In the genomic region with DNA sequence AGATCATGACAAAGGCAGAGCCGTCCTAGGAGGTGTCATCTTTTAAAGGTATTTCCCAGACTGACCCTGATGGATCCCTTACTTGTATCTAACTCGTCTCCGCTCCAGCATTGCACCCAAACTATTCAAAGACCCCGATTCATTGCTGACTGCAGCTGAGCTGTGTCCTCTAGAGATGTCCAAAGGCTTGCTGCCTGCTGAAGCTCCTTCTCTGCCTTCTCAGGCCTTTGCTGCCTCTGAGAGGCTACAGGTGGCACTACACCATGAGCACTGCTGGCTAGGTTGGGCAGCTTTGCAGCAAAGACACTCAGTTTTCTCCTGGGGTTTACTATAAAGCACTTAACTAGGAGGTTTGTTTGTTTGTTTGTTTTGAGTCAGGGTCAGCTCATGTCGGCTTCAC, we compare ENCODE assay signal across 9 mouse cellular contexts. TPM values are rescaled to one million over a fixed set of nuclear protein-coding genes. Genes with fewer than 3 reads are reported as not detected.
DNase-seq lines count a peak whose midpoint lies in the region; ATAC-seq and TF ChIP-seq lines count a peak whose summit lies in the region.
"Had no signal": no experiment of that assay in that cellular context is flagged by ENCODE, and none has a peak within 500 bp of the region (broad histone marks: within the 10 kb centered on the region; RNA-seq: fewer than 3 reads in every experiment).

No protein-coding gene starts in this region.

- peak; percentile 95 for TF ChIP-seq CTCF in heart, postnatal 0 days (IDR thresholded peaks at IDR 0.05; ENCODE audit: low read depth)

- H3K27ac ChIP-seq in heart, postnatal 0 days (ENCODE audit: low read depth): no peak overlapping the region

- DNase-seq in 416B (ENCODE audit: low read depth): peak; percentile 78
- peak; percentile 51 for DNase-seq in Muller cell, postnatal 12 days (ENCODE audit: inconsistent ontology term)
- DNase-seq in cerebellum, postnatal 4 days (ENCODE audit: low spot score in 2 of 2): peak; percentile 35 to 54
- DNase-seq in heart, postnatal 0 days (ENCODE audit: low spot score): peak; percentile 74
- DNase-seq in kidney, postnatal 4 days: peak; percentile 74 to 79
- peak; percentile 50 to 60 for DNase-seq in lung, adult 18-20 months
- peak; percentile 62 to 65 for DNase-seq in right cerebral cortex, adult 2 months (ENCODE audit: low spot score in 2 of 2)
- no peak for DNase-seq in spleen, postnatal 36 days (ENCODE audit: low spot score in 2 of 2)

- WGBS in heart, postnatal 0 days: 21% methylated on average over 5 of the region's 5 CpGs

- H3K36me3 ChIP-seq in heart, postnatal 0 days (replicated peaks; ENCODE audit: control insufficient read depth, insufficient read depth, low read length): no peaks in the 10 kb centered on the region

- H3K9ac ChIP-seq in heart, postnatal 0 days (replicated peaks; ENCODE audit: low read depth, low read length): no peak overlapping the region

- ATAC-seq in heart, postnatal 0 days (ENCODE audit: insufficient read depth, low read depth): peak; percentile 78

- H3K4me3 ChIP-seq in heart, postnatal 0 days (ENCODE audit: low read depth, low read length): no peak overlapping the region

- peaks cover 5% of the 10 kb centered on the region; the same call in 1 of the 2 replicates for H3K4me1 ChIP-seq in heart, postnatal 0 days (ENCODE audit: control insufficient read depth, insufficient read depth)

- no peaks in the 10 kb centered on the region for H3K9me3 ChIP-seq in heart, postnatal 0 days (replicated peaks; ENCODE audit: control insufficient read depth, low read length)

- no peak overlapping the region for H3K4me2 ChIP-seq in heart, postnatal 0 days (ENCODE audit: low read depth, low read length)

- H3K27me3 ChIP-seq in heart, postnatal 0 days (ENCODE audit: control insufficient read depth, insufficient read depth, low read length): no peaks in the 10 kb centered on the region

- TF ChIP-seq EP300 in heart, postnatal 0 days (IDR thresholded peaks at IDR 0.05; ENCODE audit: low read depth): no peak

RNA-seq across cellular contexts. Expression of a gene that starts 2.6 kb away (rescaled TPM):
- total RNA-seq in heart, postnatal 0 days (2014; rRNA removed; ENCODE audit: low replicate concordance): 7.1 and 10.2 TPM in 2 replicates
- polyA plus RNA-seq in heart, postnatal 0 days (2015; fragmentation: Nextera tagmentation; extraction: Ambion mirVana): 3.7 and 5.2 TPM in 2 replicates
- total RNA-seq: neutrophil, adult 5-6 weeks had no signal

RNA-seq across cellular contexts. Expression of a gene that starts 26.0 kb away (rescaled TPM):
- total RNA-seq in heart, postnatal 0 days (2014; rRNA removed; ENCODE audit: low replicate concordance): 5.9 and 9.7 TPM in 2 replicates
- polyA plus RNA-seq in heart, postnatal 0 days (2015; fragmentation: Nextera tagmentation; extraction: Ambion mirVana): 5.7 and 5.9 TPM in 2 replicates

RNA-seq across cellular contexts. Expression of a gene that starts 27.3 kb away (rescaled TPM):
- total RNA-seq in heart, postnatal 0 days (2014; rRNA removed; ENCODE audit: low replicate concordance): 9.5 and 17.5 TPM in 2 replicates
- 9.5 and 13.0 TPM in 2 replicates for polyA plus RNA-seq in heart, postnatal 0 days (2015; fragmentation: Nextera tagmentation; extraction: Ambion mirVana)

Comparison
In these comparisons a context has a peak if more than half of its experiments do, and no peak if none do; other contexts are left out.
1. DNase-seq: peak in 416B (single experiment), Muller cell, postnatal 12 days (single experiment), cerebellum, postnatal 4 days (2 of 2), heart, postnatal 0 days (single experiment), kidney, postnatal 4 days (2 of 2), lung, adult 18-20 months (2 of 2) and right cerebral cortex, adult 2 months (2 of 2); none in spleen, postnatal 36 days (0 of 2).